Mouse (Mus musculus): Measurements from ENCODE around the gene Ubl7.

The Ubl7 gene

GRCm38 (mm10) chr9:57912571-57912970, 1.8 kb downstream of the Ubl7 start:
- DNase-seq (ENCODE audit: low read depth, low spot score): no peak

- no peak for DNase-seq (ENCODE audit: low read depth, low spot score)
Measured at GRCm38 (mm10) chr9:57921491-57922060, 10.8 kb downstream of the Ubl7 start.

GRCm38 (mm10) chr9:57922381-57922780, 11.6 kb downstream of the Ubl7 start:
- no peak for DNase-seq (ENCODE audit: low read depth, low spot score)

- no peak for DNase-seq (ENCODE audit: low read depth, low spot score)
Measured at GRCm38 (mm10) chr9:57923046-57923445, 12.3 kb downstream of the Ubl7 start.

GRCm38 (mm10) chr9:57931166-57931767, 20.5 kb downstream of the Ubl7 start:
- DNase-seq (ENCODE audit: low read depth, low spot score): no peak

- peak; percentile 77 for DNase-seq (ENCODE audit: low read depth, low spot score)
Measured at GRCm38 (mm10) chr9:57932253-57932652, 21.5 kb downstream of the Ubl7 start.

GRCm38 (mm10) chr9:57932831-57933602, 22.2 kb downstream of the Ubl7 start:
- peak; percentile 80 for DNase-seq (ENCODE audit: low read depth, low spot score)

- no peak for DNase-seq (ENCODE audit: low read depth, low spot score)
Measured at GRCm38 (mm10) chr9:57935683-57936437, 25.1 kb downstream of the Ubl7 start.

GRCm38 (mm10) chr9:57937171-57937570, 26.4 kb downstream of the Ubl7 start:
- no peak for DNase-seq (ENCODE audit: low read depth, low spot score)

GRCm38 (mm10) chr9:57937651-57938050, 26.9 kb downstream of the Ubl7 start:
- no peak for DNase-seq (ENCODE audit: low read depth, low spot score)

- no peak for DNase-seq (ENCODE audit: low read depth, low spot score)
Measured at GRCm38 (mm10) chr9:57938225-57939055, 27.7 kb downstream of the Ubl7 start.

GRCm38 (mm10) chr9:57939431-57940348, 28.9 kb downstream of the Ubl7 start, which contains the start of gene Sema7a:
Sema7a (plus strand) TSS chr9:57940112.
- peak; percentile 72 for DNase-seq (ENCODE audit: low read depth, low spot score)

- DNase-seq (ENCODE audit: low read depth, low spot score): no peak
Measured at GRCm38 (mm10) chr9:57940349-57940794, 29.6 kb downstream of the Ubl7 start.

- no peak for DNase-seq (ENCODE audit: low read depth, low spot score)
Measured at GRCm38 (mm10) chr9:57940861-57941638, 30.3 kb downstream of the Ubl7 start.

- no peak for DNase-seq (ENCODE audit: low read depth, low spot score)
Measured at GRCm38 (mm10) chr9:57942039-57942438, 31.3 kb downstream of the Ubl7 start.

GRCm38 (mm10) chr9:57943067-57943466, 32.3 kb downstream of the Ubl7 start:
- DNase-seq (ENCODE audit: low read depth, low spot score): no peak

- DNase-seq (ENCODE audit: low read depth, low spot score): no peak
Measured at GRCm38 (mm10) chr9:57944572-57944971, 33.8 kb downstream of the Ubl7 start.

- no peak for DNase-seq (ENCODE audit: low read depth, low spot score)
Measured at GRCm38 (mm10) chr9:57945771-57946616, 35.2 kb downstream of the Ubl7 start.
